Mouse (Mus musculus): ENCODE results near the gene Sp4.

Sp4 gene

DNA sequence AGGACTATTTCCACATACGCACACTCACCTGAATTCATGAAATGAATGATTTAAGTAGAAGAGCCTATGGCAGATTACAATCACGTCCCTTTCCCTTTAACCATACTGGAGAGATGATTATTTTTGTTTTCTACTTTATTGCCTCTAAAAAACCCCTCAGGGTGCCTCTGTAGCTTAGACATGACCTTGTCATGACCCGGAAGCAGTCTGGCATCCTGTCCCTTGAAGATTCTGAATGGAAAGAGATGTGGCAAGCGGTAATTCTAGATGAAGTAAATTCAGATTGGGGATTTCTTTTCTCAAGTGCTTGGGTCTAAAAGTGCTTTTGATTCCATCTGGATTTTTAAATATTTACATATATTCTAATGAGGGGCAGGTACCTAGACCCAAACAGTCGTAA, 24.9 kb downstream of the Sp4 start:
- in situ Hi-C loops (cut with MseI, MboI) = no loop called here

DNA sequence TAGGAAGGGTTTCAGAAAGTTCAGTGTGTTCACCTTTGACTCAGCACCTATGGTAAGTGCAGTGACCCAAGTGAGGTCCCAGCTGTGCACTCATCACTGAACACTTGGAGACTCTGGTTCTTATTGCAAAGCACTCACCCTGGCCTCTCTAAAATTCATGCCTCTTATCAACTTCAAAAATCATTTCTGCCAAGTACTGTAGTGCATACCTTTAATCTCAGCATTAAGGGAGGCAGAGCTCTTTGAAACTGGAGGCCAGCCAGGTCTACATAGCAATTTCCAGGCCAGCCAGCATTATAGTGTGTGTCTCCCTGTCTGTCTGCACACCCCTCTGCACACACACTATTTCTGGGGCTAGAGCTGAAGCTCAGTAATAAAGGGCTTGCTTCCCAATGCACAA, 36.3 kb downstream of the Sp4 start:
- in situ Hi-C loops (cut with MseI, MboI) = no loop called here

DNA sequence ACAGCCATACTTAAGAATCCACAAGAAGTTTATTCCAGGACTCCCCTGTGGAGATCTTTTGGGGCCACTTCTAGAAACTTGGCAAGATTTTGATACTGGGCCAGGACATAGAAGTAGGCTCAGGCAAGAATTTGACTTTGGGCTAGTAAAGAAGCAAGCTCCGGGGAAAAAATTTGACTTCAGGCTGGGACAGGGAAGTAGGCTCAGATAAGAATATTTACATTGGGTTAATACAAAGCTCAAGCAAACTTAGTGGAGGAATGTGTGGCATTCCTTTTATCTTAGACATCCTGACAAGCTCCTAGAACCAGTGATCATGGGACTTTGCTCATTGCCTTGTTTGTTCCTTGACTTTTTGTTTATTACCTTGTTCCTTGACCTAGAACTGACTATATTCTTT, 37.4 kb downstream of the Sp4 start:
- in situ Hi-C loops (cut with MseI, MboI) = no loop called here

DNA sequence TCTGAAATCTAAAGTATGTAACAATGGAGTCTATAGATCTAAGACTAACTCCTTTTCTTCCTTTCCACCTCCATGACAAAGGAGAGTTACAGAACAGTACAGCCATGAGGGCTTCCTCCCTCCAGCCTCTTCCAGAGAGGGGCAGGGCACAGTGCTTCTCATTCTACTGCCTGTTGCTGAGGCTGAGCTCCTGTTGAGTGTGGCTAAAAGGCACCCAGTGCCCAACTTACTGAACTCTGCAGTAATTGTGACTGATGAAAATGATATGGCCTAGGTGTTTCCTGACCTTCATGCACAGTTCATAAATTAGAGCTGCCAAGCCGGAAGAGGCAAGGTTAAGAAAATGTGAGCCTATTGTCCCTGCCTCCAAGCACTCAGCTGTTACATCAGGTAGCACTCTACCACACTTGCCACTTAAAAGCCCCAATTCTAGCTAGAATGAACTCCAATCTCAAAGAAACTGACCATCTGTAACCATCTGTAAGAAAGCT, 45.9 kb downstream of the Sp4 start:
- in situ Hi-C loops (cut with MseI, MboI) = no loop called here

DNA sequence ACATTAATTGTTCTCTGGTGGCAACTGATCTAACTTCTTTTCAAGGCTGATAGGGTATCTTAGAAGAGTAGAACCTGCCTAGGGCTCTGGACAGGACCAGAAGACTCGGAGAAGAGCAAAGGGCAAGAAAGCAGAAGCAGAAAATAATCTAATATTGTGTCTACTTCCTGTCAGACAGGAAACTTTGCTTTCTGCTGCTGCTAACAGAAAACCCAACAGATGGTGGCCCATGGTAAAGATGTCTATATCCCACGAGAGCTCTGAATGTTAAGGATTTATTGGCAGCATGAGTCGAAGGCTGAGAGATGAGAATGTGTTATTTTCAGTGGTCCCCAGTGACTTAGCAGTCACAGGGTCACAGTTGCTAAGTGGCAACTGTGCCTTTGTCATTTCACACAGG, 80.1 kb downstream of the Sp4 start:
- in situ Hi-C loops (cut with MseI, MboI) = no loop called here

DNA sequence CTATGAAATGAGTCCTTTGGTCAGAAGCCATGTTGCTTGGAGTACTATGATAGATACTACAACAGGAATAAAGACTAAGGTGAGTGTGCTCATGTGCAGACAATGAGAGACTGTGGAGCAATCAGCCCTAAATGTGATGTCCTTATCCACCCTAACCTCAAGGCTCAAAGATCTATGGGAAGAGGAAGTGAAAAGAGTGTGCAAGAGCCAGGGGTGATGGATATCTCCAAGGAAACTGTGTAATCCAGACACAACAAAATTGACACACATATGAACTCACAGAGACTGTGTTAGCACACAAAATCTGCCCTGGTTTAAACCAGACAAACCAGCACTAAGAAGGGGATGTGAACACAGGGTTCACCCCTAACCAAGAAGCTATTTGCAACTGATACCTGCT, 81.2 kb downstream of the Sp4 start:
- in situ Hi-C loops (cut with MseI, MboI) = no loop called here

DNA sequence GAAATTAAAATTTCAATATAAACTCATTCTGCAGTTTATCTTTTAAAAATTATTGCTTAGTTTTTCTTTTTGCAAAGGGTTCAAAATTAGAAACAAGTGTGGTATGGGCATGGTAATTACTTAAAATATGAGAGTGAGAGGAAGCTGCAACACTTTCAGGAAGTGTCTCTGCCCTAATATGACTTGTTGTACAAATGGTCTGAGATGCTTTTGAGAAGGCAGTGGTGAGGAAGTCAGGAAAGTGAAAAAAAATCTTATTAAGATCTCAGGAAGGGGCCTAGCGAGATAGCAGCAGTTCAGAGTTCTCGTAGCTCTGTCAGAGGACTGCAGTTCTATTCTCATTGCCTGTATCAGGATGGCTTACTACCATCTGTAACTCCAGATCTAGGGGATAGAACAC, 89.1 kb downstream of the Sp4 start:
- in situ Hi-C loops (cut with MseI, MboI) = no loop called here

DNA sequence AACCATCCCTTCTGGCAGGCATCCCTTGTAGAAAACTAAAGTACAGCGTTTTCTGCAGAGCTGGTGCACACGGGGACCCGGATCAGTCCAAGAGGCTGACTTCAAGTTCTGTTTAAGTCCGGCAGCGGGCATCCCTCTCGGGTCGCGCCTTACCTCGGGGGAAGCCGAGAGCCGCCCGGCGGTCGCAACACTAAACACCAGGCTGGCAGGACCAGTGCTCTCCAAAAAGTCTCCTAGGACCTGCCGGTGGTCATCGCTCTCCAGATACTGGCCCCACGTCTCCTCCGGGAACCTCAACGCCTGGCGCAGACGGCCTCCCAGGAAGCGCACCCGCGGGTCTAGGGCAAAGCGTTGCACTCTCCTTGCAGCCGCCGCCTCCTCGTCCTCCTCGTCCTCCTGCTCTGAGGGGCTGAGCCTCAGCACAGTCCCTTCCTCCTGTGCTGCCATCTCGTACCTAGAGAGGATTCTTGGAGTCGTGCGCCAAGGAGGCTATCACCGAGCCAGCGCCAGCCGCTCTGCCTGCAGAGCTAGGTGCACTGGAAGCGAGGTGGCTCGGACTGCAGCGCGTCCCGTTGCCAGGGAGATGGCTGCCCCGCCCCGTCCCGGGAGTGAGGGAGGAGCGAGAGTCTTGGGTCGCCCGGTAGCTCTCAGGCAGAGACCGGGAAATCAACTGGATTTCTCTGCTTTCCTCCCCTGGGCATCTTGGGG, 102.7 kb downstream of the Sp4 start, which contains the start of gene Dnah11:
Gene Dnah11, minus strand, starts transcription at position 658 of the 708 bp plus-strand sequence.
- in situ Hi-C loops (cut with MseI, MboI) = no loop called here

DNA sequence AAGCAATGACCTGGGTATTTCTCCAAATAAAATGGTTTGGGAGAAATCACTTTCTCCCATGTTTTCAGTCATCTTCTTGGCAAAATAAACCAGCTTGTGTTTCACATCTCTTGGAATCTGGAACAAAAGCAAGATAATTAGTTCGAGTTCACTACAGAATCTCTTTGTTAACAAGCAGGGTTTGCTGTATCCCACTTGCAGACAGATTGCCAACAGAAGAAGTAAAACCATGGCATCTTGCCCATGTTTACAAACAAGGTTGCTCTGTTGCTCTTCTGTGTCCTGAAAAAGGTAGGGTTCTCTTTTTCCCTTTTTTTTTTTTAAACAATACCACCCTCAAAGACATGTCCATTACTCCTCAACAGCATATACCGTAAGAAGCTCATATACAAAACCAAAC, 104.7 kb downstream of the Sp4 start:
- in situ Hi-C loops (cut with MseI, MboI) = no loop called here

DNA sequence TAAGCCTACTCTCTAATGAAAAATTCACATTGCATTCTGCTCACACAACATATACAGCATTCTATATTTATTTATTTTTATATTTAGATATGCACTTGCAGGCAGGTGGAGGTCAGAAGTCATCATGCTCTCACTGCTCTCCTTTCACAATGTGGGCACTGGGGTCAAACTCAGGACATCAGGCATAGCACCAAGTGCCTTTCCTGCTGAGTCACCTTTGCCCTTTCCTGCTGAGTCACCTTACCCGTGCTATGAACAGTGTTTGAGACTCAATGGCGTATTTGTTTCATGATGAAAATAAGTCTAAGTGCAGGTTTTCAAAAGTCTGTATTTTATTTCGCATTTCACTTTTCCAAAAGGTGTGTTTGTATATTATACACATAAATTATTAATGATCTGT, 111.7 kb downstream of the Sp4 start:
- in situ Hi-C loops (cut with MseI, MboI) = no loop called here

DNA sequence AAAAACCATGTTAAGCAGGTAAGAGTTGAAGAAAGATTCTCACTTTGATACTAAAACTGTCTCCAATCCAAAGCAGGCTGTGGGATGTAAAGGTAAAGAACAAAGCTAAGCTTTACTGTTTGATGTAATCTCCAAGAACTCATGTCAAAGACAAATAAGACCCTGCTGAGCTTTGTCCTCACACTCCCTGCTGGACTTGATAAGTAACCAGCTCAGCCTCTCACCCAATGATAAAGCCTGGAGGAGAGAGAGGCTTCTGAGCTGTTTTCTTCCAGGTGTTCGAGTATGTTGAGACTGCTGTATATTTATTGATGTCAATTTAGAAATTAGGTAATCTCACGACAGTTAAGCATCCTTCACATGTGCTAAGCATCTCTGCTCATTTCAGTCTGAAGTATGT, 113.6 kb downstream of the Sp4 start:
- in situ Hi-C loops (cut with MseI, MboI) = no loop called here

DNA sequence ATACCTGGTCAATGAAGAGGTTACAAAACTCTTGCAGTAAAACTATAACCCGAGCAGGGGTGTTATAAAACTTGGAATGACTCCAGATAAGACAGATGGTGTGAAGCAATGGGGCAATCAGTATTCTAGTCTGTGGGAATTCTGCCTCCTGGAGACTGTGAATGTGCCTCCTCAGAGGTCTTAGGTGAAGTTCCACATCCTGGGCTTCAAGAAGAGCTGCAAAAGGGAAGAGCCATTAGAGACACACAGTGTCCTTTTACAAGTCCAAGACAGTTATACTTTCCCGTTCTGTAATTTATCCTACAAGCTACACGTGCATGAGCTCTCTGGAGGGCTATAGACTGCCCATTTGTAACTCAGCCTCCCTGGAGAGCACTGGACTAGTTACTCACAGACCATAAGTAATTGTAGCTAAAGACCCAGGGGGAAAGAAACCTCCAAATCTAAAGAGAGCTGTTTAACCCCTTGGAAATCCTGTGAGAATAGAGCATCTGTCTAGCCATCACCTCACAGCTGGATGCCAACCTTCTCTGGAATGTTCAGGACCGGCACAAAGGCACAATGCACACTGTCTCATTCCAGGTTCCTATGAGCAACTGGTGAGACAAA, 114.3 kb downstream of the Sp4 start:
- in situ Hi-C loops (cut with MseI, MboI) = no loop called here

DNA sequence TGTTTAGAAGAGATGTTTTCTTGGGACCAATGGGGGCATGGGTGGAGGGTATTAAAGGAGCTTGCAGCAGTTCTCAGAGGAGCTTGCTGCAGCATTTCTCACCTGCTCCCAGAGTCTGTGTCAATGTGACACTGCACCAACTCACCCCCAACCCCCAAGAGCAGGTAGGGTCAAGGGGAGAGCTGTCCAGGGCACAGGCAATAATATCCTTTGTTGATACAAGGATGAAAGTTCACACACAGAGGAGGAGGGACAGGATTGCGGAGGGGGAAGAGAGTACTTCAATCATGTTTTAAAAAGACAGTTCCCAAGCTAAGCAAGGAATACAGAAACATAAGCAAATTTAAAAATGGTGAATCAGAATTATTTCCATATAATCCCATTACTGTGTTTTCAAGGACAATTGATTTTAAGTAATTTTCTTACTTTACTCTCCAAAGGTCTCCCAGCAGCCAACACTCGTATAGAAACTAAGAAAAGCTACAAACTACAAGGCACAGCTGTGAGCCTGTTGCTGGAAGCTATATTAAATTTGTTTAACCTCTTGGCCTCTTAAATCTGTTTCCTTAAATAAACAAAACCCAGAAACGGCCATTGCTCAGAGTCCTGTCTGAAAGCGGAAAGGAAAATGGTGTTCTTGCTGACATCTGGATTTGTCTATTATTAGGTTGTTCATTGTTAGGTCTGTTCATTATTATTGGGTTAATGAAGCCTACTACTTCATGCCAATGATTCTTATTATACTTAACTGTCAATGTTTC, 114.9 kb downstream of the Sp4 start:
- in situ Hi-C loops (cut with MseI, MboI) = no loop called here
